Mouse (Mus musculus): ENCODE results near the gene Itfg1. TPM values are rescaled to one million over a fixed set of nuclear protein-coding genes. Genes with fewer than 3 reads are reported as not detected.
"Not testable (repeated sequence)": the region's sequence is repeated elsewhere in the genome, so short reads cannot be mapped to it uniquely, and the experiment has no call there.

Gene Itfg1
- 81.4 and 82.4 TPM in 2 replicates for polyA plus RNA-seq (2014; fragmentation: Nextera tagmentation; extraction: Ambion mirVana)

- Histone ChIP-seq H3K36me3 (ENCODE audit: insufficient read depth) (peaks cover 6% of the 10 kb centered on the region; the same call in 1 of the 2 replicates), H3K4me2 (peak within 1 kb of the TSS; percentile 67), H3K27ac (ENCODE audit: low read depth) (peak within 1 kb of the TSS; percentile 97), H3K4me1 (ENCODE audit: insufficient read depth) (peaks cover 8% of the 10 kb centered on the region; the same call in 1 of the 2 replicates), H3K9ac (peak within 1 kb of the TSS; percentile 91), H3K9me3 (ENCODE audit: low read depth, low read length) (no peaks in the 10 kb centered on the region), H3K4me3 (ENCODE audit: low read depth, low read length) (peak within 1 kb of the TSS; percentile 88), H3K27me3 (ENCODE audit: insufficient read depth, low read length) (no peaks in the 10 kb centered on the region)
- WGBS: under 1% methylated on average over 52 of the region's 54 CpGs
- TF ChIP-seq CTCF (IDR thresholded peaks at IDR 0.05; ENCODE audit: low read depth): peak; percentile 14; the same call in 1 of the 2 replicates
- DNase-seq: peak; percentile 91
- ATAC-seq (ENCODE audit: insufficient read depth): peak; percentile 98
These were observed at the start of gene Itfg1, which contains the start of gene Phkb for GRCm38 (mm10) chr8:85840657-85841488. Gene Itfg1, minus strand, starts transcription at chr8:85840921. Gene Phkb, plus strand, starts transcription at chr8:85840959.

DNA sequence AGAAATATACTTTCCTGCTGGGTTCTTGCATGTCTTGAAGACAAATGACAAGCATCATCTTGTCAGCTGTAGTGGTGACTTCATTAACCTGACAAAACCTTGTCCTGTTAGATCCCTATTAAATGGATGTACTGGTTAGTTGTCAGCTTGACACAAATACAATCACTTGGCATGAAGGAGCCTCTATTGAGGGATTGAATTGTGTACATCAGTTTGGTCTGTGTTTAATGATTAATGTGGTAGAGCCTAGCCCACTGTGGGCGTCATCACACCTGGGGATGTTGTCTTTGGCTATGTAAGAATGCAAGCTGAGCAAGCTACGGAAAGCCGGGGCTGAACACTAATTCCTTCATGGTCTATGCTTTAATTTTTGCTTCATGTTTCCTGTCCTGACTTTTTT lies 44.1 kb upstream of the Itfg1 start:
- no peak overlapping the region for H3K9ac ChIP-seq
- no peak overlapping the region for H3K27ac ChIP-seq (ENCODE audit: low read depth)
- DNase-seq: no peak
- no peak overlapping the region for H3K4me3 ChIP-seq (ENCODE audit: low read depth, low read length)
- no peak overlapping the region for H3K4me2 ChIP-seq
- H3K4me1 ChIP-seq (ENCODE audit: insufficient read depth): no peaks in the 10 kb centered on the region
- no peaks in the 10 kb centered on the region for H3K27me3 ChIP-seq (ENCODE audit: insufficient read depth, low read length)
- no peak for ATAC-seq (ENCODE audit: insufficient read depth)
- peaks cover 9% of the 10 kb centered on the region; the same call in 1 of the 2 replicates for H3K36me3 ChIP-seq (ENCODE audit: insufficient read depth)
- 93% methylated on average over 3 of the region's 3 CpGs for WGBS
- no peak for TF ChIP-seq CTCF (IDR thresholded peaks at IDR 0.05; ENCODE audit: low read depth)
- no peaks in the 10 kb centered on the region for H3K9me3 ChIP-seq (ENCODE audit: low read depth, low read length)

DNA sequence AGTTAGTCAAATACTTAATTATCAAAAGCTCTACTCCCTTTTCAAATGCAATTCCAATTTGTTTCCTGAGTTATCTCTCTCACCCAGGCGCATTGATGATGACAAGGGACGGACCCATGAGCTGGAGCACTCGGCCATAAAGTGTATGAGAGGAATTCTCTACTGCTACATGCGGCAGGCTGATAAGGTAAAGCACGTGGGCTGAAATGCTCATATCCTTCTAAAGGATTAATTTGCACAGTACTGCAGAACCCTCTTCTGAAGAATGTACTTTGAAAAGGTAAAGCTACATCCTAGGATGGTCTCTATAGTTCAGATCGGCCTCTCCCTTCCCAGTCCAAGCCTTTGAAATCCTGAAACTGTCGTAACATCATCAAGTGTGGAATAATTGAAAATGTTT lies 38.9 kb upstream of the Itfg1 start:
- no peak overlapping the region for H3K4me3 ChIP-seq (ENCODE audit: low read depth, low read length)
- H3K9me3 ChIP-seq (ENCODE audit: low read depth, low read length): no peaks in the 10 kb centered on the region
- 81% methylated on average over 7 of the region's 7 CpGs for WGBS
- no peak overlapping the region for H3K27ac ChIP-seq (ENCODE audit: low read depth)
- DNase-seq (no peak), ATAC-seq (ENCODE audit: insufficient read depth) (no peak)
- no peaks in the 10 kb centered on the region for H3K4me1 ChIP-seq (ENCODE audit: insufficient read depth)
- H3K9ac ChIP-seq: no peak overlapping the region
- no peak overlapping the region for H3K4me2 ChIP-seq
- H3K36me3 ChIP-seq (ENCODE audit: insufficient read depth): peaks cover 12% of the 10 kb centered on the region; the same call in 1 of the 2 replicates
- H3K27me3 ChIP-seq (ENCODE audit: insufficient read depth, low read length): no peaks in the 10 kb centered on the region
- TF ChIP-seq CTCF (IDR thresholded peaks at IDR 0.05; ENCODE audit: low read depth): no peak

DNA sequence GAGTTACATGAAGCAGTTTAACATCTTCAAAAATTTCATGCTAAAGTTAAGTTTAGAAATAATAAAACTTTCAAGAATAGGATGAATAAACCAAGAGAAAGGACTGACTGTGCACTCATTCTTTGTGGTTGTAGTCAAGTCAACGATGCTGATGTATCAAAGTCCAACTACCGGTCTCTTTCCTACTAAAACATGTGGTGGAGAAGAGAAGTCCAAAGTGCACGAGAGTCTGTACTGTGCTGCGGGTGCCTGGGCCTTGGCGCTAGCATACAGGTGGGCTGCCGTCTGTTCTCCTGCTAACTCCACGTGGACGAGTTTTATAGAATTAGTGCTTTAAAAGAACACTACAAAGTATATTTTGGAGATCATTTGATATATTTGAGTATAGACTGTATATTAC lies 37.3 kb upstream of the Itfg1 start:
- TF ChIP-seq CTCF (IDR thresholded peaks at IDR 0.05; ENCODE audit: low read depth): no peak
- Histone ChIP-seq H3K27me3 (ENCODE audit: insufficient read depth, low read length) (no peaks in the 10 kb centered on the region), H3K27ac (ENCODE audit: low read depth) (no peak overlapping the region), H3K4me3 (ENCODE audit: low read depth, low read length) (no peak overlapping the region), H3K9ac (no peak overlapping the region), H3K36me3 (ENCODE audit: insufficient read depth) (peaks cover 12% of the 10 kb centered on the region; the same call in 1 of the 2 replicates), H3K9me3 (ENCODE audit: low read depth, low read length) (no peaks in the 10 kb centered on the region), H3K4me1 (ENCODE audit: insufficient read depth) (no peaks in the 10 kb centered on the region), H3K4me2 (no peak overlapping the region)
- no peak for DNase-seq
- 93% methylated on average over 8 of the region's 8 CpGs for WGBS
- no peak for ATAC-seq (ENCODE audit: insufficient read depth)

GRCm38 (mm10) chr8:85871660-85872059 lies 30.9 kb upstream of the Itfg1 start:
- no peak overlapping the region for H3K4me3 ChIP-seq (ENCODE audit: low read depth, low read length)
- no peak for TF ChIP-seq CTCF (IDR thresholded peaks at IDR 0.05; ENCODE audit: low read depth)
- no peaks in the 10 kb centered on the region for H3K27me3 ChIP-seq (ENCODE audit: insufficient read depth, low read length)
- WGBS: 69% methylated on average over 2 of the region's 2 CpGs
- peak; percentile 78 for ATAC-seq (ENCODE audit: insufficient read depth)
- peak; percentile 79 for DNase-seq
- no peak overlapping the region; the same call in 1 of the 2 replicates for H3K27ac ChIP-seq (ENCODE audit: low read depth)
- no peaks in the 10 kb centered on the region for H3K4me1 ChIP-seq (ENCODE audit: insufficient read depth)
- no peak overlapping the region for H3K4me2 ChIP-seq
- H3K9ac ChIP-seq: no peak overlapping the region
- no peaks in the 10 kb centered on the region for H3K36me3 ChIP-seq (ENCODE audit: insufficient read depth)
- no peaks in the 10 kb centered on the region for H3K9me3 ChIP-seq (ENCODE audit: low read depth, low read length)

- Histone ChIP-seq H3K27me3 (ENCODE audit: insufficient read depth, low read length) (no peaks in the 10 kb centered on the region), H3K4me1 (ENCODE audit: insufficient read depth) (no peaks in the 10 kb centered on the region), H3K36me3 (ENCODE audit: insufficient read depth) (no peaks in the 10 kb centered on the region), H3K4me3 (ENCODE audit: low read depth, low read length) (no peak overlapping the region), H3K4me2 (no peak overlapping the region), H3K9ac (no peak overlapping the region), H3K9me3 (ENCODE audit: low read depth, low read length) (no peaks in the 10 kb centered on the region), H3K27ac (ENCODE audit: low read depth) (no peak overlapping the region)
- no peak for TF ChIP-seq CTCF (IDR thresholded peaks at IDR 0.05; ENCODE audit: low read depth)
- ATAC-seq (ENCODE audit: insufficient read depth): no peak
- no peak for DNase-seq
- 54% methylated on average over 1 of the region's 1 CpGs for whole genome bisulfite sequencing
These were observed 21.7 kb upstream of the Itfg1 start for GRCm38 (mm10) chr8:85862381-85862780.

- DNase-seq: no peak
These were observed 19.9 kb upstream of the Itfg1 start for GRCm38 (mm10) chr8:85860612-85861011.

GRCm38 (mm10) chr8:85857227-85857896 lies 16.6 kb upstream of the Itfg1 start:
- ATAC-seq (ENCODE audit: insufficient read depth); H3K4me2 ChIP-seq; H3K9me3 ChIP-seq (ENCODE audit: low read depth, low read length); H3K4me3 ChIP-seq (ENCODE audit: low read depth, low read length); H3K27me3 ChIP-seq (ENCODE audit: insufficient read depth, low read length); H3K36me3 ChIP-seq (ENCODE audit: insufficient read depth); H3K4me1 ChIP-seq (ENCODE audit: insufficient read depth); H3K27ac ChIP-seq (ENCODE audit: low read depth); H3K9ac ChIP-seq: not testable (repeated sequence)
- WGBS: 45% methylated on average over 11 of the region's 11 CpGs
- DNase-seq: peak; percentile 6

More at GRCm38 (mm10) chr8:85860612-85861011, 19.9 kb upstream of the Itfg1 start:
- ATAC-seq (ENCODE audit: insufficient read depth): no peak
- H3K9me3 ChIP-seq (ENCODE audit: low read depth, low read length): no peaks in the 10 kb centered on the region
- H3K9ac ChIP-seq: no peak overlapping the region
- H3K4me1 ChIP-seq (ENCODE audit: insufficient read depth): no peaks in the 10 kb centered on the region
- H3K36me3 ChIP-seq (ENCODE audit: insufficient read depth): no peaks in the 10 kb centered on the region
- TF ChIP-seq CTCF (IDR thresholded peaks at IDR 0.05; ENCODE audit: low read depth): no peak
- H3K27ac ChIP-seq (ENCODE audit: low read depth): no peak overlapping the region
- H3K27me3 ChIP-seq (ENCODE audit: insufficient read depth, low read length): no peaks in the 10 kb centered on the region
- no peak overlapping the region for H3K4me2 ChIP-seq
- H3K4me3 ChIP-seq (ENCODE audit: low read depth, low read length): no peak overlapping the region
- 47% methylated on average over 5 of the region's 5 CpGs for WGBS

Data from lung, embryonic 14.5 days (tissue).